Mouse (Mus musculus) right cerebral cortex, postnatal 36 days (tissue): ENCODE measurements around the gene Adar.

Source experiments
- DNase-seq, 2 experiments: peaks; one replicate each; pipeline ENCODE4 v3.0.0; 2022; ENCODE audit warnings: low spot score in 2 of 2, mixed read lengths in 1 of 2

Adar gene

DNA sequence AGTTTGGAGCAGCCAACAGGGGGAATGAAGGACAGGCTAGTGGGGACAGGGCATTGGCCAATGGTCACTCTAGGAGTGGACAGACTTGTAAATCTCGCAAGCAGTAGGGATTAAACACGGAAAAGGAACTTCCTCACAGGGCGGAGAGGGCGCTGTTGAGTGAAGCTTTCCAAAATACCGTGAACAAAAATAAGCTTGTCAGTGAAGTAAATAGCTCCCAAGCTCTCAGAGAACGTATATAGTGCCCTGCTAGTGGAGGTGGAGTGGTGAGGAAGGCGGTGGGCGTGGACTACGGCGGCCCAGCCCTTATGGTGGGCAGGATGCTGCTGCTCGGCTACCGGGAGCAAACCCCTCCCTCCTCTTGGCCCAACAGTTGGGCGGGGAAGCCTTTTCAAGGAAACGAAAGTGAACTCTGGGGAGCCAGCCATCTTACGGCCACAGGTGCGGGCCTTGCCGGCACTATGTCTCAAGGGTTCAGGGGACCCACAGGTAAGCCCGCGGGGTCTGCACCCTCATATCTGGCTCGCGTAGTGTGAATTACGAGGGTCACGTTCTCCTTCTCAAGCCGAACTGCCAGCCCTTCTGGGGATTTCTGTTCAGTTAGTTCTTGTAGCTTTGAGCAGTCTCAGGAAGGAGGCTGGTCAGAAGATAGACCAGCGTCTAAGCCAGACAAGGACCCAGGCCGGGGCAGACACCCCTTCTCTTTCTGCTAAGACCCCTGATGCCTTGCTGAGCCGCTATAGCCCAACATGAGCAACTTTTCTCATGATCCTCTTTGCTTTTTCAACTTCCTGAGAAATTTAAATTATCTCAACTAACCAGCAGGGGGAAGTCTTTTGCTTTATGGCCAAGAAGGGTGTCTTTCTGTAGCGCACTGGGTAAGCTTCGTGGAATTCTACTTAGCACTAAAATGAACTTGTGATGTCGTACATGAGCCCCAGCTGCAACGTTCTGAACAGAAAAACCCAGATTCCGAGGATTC lies 15.8 kb downstream of the Adar start:
- DNase-seq: peak; percentile 49 to 62

DNA sequence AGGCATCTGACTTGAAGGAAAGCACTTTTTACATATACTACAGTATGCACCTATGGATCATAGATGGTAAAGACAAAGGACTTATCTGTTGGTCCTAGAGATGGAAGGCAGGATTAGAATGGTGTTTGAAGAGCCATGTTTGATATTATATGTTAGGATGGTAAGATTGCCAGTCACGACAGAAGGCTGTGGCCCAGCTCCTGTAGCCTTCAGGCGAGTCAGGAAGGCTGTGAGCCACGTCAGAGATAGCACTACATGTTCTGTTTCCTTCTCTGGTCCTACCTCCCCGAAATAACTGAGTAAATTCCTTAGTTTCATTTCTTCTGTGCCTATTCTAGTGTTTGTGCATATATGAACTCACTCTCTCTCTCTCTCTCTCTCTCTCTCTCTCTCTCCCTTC lies 17.3 kb downstream of the Adar start:
- no peak for DNase-seq

GRCm38 (mm10) chr3:89738509-89738908 lies 23.7 kb downstream of the Adar start:
- DNase-seq: no peak

DNA sequence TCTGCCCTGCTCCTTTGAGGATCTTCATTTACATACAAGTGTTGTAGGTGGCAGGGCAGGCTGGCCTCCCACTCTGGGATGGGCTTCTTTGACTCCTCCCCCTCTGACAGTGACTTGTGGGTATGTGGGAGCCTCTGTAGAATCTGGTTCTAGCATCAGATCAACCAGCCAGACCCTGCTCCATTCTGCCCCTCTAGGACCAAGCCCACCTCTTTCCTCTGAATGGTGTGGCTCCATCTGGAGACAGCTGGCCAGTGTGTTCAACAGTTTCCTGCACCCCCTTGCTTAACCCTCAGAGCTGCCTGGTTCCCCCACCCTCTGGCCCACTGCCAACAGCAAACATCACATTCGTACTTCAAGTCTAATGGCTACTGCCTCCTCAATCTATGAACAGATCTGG lies 37.5 kb downstream of the Adar start:
- no peak for DNase-seq

GRCm38 (mm10) chr3:89755283-89755682 lies 40.5 kb downstream of the Adar start:
- no peak for DNase-seq

- DNase-seq: no peak
These were observed 43.0 kb downstream of the Adar start for GRCm38 (mm10) chr3:89757851-89758250.

DNA sequence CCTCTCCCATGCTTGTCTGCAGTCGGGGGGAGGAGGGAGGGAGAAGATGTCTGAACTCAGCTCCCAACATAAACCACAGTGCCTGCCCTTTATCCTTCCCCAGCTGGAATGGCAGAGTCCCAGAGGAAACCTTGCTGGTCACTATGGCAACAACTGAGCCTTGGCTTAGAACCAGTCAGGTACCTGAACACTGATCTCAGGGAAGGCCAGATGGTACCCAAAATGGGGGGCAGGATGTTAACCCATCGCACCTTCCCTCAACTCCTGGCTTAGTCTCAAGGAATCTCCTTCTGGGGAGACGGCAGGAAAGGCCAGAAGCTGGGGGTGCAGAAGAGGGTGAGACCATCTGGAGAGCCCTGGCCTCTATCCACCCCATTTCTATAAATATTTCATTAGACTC lies 45.0 kb downstream of the Adar start:
- DNase-seq: no peak

GRCm38 (mm10) chr3:89764119-89764724 lies 49.4 kb downstream of the Adar start, which contains the start of gene Chrnb2:
Gene Chrnb2 (minus strand): TSS chr3:89764632.
- peak in 1 of 2 experiments; percentile 44 for DNase-seq

DNA sequence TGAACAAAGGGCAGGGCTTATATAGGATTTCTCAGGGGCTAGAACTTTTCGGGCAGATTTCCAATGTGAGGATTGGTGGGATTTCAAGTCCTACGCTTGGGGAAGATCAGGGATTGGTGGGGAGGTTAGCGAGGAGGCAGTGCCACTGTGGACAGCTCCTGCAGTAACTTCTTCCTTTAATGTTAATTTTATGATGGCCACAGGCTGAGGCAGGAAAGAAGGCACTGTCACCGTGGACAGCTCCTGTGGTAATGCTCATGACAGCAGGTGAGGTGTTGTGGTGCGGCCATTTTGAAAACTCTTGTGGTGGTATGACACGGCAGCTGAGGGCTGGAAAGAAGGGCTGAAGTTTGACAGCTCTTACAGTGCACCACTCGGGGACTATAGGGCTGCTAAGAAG lies 54.8 kb downstream of the Adar start:
- no peak for DNase-seq

GRCm38 (mm10) chr3:89770425-89771002 lies 55.7 kb downstream of the Adar start:
- DNase-seq: no peak

DNA sequence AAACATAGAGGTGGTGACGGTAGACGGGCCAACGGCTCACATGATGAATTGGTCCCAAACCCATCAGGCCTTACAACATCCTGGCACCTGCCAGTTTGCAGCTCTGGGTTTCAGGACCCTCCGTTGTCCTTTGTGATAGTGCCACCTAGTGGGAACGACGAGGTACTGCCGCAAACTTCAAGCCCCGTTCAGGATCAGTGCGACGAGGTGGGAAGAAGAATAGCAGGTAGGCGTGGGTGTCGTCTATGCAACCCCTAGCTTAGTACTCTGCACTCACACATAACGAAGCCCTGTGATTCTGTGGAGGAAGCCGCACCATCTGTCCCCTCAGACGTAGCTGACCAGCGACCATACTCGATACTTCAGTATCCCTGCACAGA lies 57.8 kb downstream of the Adar start:
- peak; percentile 67 to 69 for DNase-seq

DNA sequence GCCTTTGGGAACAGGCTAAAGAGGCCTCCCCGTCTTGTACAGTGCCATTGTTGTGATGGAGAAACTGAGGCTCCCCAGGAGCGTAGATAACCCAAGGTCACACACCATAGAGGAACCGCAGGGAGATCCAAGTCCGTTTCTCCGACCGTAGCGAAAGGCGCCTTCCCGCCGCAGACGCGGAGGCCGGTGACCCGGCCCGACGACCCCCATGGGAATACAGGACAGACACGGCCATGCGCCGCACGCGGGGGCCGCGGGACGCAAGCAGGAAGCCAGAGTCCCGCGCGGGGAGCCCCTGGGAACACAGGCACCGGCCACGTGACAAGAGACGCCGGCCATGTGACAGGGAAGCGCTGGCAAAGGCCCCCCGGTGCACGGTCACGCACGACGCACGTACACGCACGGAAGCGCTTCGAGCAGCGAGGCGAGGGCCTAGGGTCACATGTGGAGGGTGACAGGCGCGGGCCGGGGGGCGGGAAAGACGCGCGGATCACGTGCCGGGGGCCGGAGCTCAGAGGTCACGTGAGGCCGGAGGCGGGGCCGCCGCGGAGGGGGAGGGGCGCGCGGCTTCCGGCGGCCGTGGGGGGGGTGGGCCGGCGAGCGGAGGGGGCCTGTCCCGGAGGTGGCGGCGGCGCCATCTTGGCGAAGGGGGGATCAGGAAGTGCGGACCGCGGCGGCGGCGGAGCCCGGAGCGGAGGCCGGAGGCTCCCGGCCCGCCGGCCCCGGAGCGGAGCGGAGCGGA lies 58.3 kb downstream of the Adar start, which contains the start of gene Ube2q1:
Gene Ube2q1, plus strand, starts transcription at position 649 of the 742 bp plus-strand sequence.
- peak; percentile 98 for DNase-seq

DNA sequence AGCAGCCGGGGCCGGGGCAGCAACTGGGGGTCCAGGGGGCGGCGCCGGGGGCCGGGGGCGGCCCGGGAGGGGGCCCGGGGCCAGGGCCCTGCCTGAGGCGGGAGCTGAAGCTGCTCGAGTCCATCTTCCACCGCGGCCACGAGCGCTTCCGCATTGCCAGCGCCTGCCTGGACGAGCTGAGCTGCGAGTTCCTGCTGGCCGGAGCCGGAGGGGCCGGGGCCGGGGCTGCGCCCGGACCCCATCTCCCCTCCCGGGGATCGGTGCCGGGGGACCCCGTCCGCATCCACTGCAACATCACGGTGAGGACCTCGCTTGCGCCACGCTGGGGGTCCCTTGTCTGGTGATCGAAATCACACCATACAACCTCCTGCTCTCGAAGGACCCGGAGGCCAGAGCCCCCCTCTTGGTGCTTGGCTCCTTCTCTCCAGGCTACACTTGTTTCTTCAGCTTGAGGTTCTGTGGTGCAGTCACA lies 59.0 kb downstream of the Adar start:
- DNase-seq: no peak

DNA sequence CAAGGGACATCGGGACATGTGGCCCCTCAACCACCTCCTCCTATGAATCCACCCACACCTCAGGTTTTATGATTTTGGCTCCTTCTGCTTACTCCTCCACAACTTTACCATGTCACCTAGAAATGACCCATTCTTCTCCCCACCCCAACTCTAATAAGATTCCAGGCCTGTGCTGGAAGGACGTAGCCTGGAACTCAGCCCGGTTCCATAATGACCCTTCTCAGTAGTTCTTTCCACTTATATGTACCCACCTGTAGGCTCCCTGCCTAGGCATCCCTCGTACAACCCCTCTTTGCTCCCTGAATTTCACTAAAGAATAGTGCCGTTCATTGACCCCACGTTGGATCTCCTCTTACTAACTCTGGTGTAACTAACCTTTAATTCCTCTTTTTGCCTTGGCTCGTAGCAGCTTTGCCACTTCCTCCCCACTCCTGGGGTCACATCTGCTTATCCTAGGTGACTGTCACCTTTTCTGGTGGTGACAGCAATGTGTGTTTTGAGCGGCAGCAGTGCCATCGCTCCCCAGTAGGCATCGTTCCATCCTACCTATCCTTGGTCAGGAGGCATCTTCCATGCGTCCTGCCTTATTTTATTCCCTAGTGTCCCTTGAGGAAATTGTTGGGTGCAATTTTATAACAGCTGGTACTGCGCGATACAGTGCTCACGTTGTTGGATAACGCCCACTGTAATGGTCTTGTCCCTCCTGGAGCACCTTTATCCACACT lies 59.6 kb downstream of the Adar start:
- DNase-seq: no peak

- DNase-seq: no peak
These were observed 61.2 kb downstream of the Adar start for GRCm38 (mm10) chr3:89776001-89776400.

DNA sequence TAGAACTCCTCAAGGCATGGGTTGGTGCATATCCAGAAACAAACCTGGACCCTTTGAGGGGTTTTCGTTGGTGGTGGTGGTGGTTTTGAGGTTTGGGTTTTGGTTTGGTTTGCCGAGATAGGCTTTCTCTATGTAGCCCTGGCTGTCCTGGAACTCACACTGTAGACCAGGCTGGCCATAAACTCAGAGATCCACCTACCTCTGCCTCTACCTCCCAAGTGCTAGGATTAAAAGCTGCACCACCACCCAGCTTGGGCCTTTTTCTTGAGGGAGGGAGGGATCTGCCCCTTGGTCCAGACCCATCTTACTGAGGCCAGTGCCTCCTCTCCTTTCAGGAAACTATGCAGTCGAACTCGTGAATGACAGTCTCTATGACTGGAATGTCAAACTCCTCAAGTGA lies 65.3 kb downstream of the Adar start:
- DNase-seq: no peak

DNA sequence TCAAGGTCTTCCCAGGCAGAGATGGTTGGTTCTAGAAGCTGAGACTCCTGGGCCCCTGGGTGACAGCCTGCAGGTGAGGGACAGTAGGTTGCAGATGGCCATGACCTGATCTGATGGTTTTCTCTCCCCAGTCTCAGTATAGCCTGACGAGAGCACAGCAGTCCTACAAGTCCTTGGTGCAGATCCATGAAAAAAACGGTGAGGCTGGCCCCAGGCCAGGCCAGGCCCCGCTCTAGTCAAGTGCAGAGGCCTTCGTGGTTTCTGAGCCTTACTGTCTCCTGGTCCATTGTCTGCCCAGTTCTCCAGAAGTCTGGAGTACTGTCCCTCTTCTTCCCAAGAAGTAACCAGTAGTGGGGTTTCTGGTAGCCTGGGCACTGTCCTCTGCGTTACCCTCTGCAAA lies 66.8 kb downstream of the Adar start:
- no peak for DNase-seq

DNA sequence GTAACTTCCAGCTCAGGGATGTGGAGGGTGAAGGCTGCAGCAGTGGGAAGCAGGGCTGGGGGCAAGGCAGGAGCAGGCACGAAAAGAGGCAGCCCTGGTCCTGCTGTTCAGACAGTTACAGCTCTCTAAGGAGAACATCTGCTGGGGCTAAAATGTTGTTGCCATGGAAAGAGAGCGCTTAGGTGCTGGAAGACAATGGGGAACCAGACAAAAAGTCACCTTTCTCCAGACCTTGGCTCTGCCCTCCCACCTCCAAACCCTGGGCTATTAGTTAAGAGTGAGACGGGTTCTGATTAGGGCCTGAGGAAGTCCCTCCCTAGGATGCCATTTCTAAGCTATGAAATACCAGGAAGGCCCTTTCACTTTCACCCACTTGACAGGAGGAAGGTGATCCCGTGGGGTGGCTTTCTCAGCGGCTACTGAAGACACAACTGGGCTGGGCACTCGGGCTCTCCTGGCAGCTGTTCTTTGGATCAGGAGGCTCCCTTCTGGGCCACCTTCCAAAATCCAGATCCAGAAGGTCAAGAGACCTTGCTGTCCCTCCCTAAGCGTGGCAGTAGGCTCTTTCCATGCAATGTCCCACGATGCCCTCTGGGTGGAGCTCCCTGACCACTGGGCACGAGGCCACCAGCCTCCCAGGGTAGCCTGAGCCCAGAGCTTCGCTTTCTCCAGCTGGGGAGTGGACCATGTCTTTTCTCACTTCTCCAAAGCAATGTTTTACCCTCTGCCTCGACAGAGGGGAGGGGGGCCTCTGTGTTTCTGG lies 70.3 kb downstream of the Adar start:
- no peak for DNase-seq

- no peak for DNase-seq
These were observed 71.5 kb downstream of the Adar start for GRCm38 (mm10) chr3:89786275-89786674.

DNA sequence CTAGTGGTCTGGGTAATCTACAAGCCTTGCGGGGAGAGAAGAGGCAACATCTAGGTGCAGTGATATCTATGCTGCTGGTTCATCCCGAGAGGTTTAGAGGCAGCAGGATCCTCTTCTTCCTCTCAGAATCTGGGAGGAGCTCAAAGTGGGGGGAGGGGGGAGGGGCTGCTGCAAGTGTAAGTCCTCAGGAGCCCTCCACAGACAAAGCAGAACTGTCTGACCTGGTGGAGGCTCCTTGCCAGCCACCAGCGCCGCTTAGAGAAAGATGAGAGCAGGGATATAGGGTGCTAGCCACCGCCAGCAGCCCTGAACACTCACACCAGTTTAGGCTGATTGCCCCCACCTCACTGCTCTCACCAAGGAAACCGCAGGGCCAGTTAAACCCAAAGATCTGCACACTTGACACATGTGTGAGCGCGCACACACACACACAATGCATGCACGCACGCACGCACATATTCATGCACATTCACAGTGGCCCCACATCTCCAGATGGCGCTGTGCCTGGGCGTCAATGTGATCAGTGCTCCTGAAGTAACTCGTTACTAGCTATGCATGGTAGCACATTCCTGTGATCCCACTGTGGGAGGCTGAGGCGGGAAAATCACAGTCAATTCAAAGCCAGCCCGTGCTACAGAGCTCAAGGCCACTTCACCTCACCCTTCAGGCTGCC lies 74.0 kb downstream of the Adar start:
- no peak for DNase-seq
